In genomic region chr12:79731905-79732304, GRCm38 (mm10) we compare ENCODE assay signal across 9 mouse cellular contexts.
DNase-seq lines count a peak whose midpoint lies in the region; ATAC-seq and TF ChIP-seq lines count a peak whose summit lies in the region.
"Had no signal": no experiment of that assay in that cellular context is flagged by ENCODE, and none has a peak within 500 bp of the region (broad histone marks: within the 10 kb centered on the region; RNA-seq: fewer than 3 reads in every experiment).

No protein-coding gene starts in this region.

- H3K4me2 ChIP-seq in embryonic facial prominence, embryonic 14.5 days (ENCODE audit: low read depth, low read length), result no peak overlapping the region
- H3K4me2 ChIP-seq in hindbrain, postnatal 0 days (ENCODE audit: low read depth, low read length), result no peak overlapping the region

- H3K36me3 ChIP-seq in embryonic facial prominence, embryonic 10.5 days (replicated peaks), result peaks cover 15% of the 10 kb centered on the region
- no peaks in the 10 kb centered on the region for H3K36me3 ChIP-seq in embryonic facial prominence, embryonic 14.5 days (ENCODE audit: control insufficient read depth, insufficient read depth, low read length)
- H3K36me3 ChIP-seq in hindbrain, postnatal 0 days (ENCODE audit: insufficient read depth, low read length), result no peaks in the 10 kb centered on the region

- H3K27me3 ChIP-seq in embryonic facial prominence, embryonic 10.5 days (replicated peaks; ENCODE audit: low read depth, poor library complexity, severe bottlenecking), result no peaks in the 10 kb centered on the region
- H3K27me3 ChIP-seq in embryonic facial prominence, embryonic 14.5 days (replicated peaks; ENCODE audit: control insufficient read depth, insufficient read depth, low read length), result no peaks in the 10 kb centered on the region
- no peaks in the 10 kb centered on the region for H3K27me3 ChIP-seq in hindbrain, postnatal 0 days (ENCODE audit: insufficient read depth, low read length)

- H3K9me3 ChIP-seq in embryonic facial prominence, embryonic 10.5 days, result peaks cover 21% of the 10 kb centered on the region
- peaks cover 18% of the 10 kb centered on the region for H3K9me3 ChIP-seq in embryonic facial prominence, embryonic 14.5 days (ENCODE audit: control insufficient read depth, low read length)
- H3K9me3 ChIP-seq in hindbrain, postnatal 0 days (ENCODE audit: low read length), result peaks cover 7% of the 10 kb centered on the region; the same call in 1 of the 2 replicates

- H3K27ac ChIP-seq in layer of hippocampus, adult 2 months, result peak overlapping the region; percentile 33; the same call in 1 of the 2 replicates
- H3K27ac ChIP-seq in embryonic facial prominence, embryonic 10.5 days (replicated peaks), result peak overlapping the region; percentile 73; the same call in 1 of the 2 replicates
- peak overlapping the region; percentile 64; the same call in 1 of the 2 replicates for H3K27ac ChIP-seq in embryonic facial prominence, embryonic 14.5 days (replicated peaks; ENCODE audit: low read depth, low read length)
- peak overlapping the region; percentile 72; the same call in 1 of the 2 replicates for H3K27ac ChIP-seq in hindbrain, postnatal 0 days

- ATAC-seq in embryonic facial prominence, embryonic 14.5 days (ENCODE audit: low read depth), result no peak
- no peak for ATAC-seq in hindbrain, postnatal 0 days
- ATAC-seq: liver, postnatal 0 days had no signal

- DNase-seq in layer of hippocampus, adult 2 months (ENCODE audit: low spot score in 2 of 2), result no peak
- DNase-seq in layer of hippocampus, postnatal 25 days (ENCODE audit: extremely low spot score in 1 of 2, low spot score in 1 of 2), result no peak
- no peak for DNase-seq in embryonic facial prominence, embryonic 10.5 days (ENCODE audit: low spot score)
- no peak for DNase-seq in embryonic facial prominence, embryonic 14.5 days (ENCODE audit: low spot score)
- no peak for DNase-seq in hindbrain, postnatal 0 days (ENCODE audit: low spot score)
- no peak for DNase-seq in cerebellum, adult 9-11 months
- DNase-seq in spleen, postnatal 14 days (ENCODE audit: low spot score in 2 of 2), result no peak
- DNase-seq: adrenal gland, postnatal 10 days; liver, postnatal 0 days had no signal

- peaks cover 12% of the 10 kb centered on the region for H3K4me1 ChIP-seq in embryonic facial prominence, embryonic 10.5 days
- H3K4me1 ChIP-seq in embryonic facial prominence, embryonic 14.5 days (ENCODE audit: control insufficient read depth, insufficient read depth, low read length), result peaks cover 23% of the 10 kb centered on the region
- H3K4me1 ChIP-seq in hindbrain, postnatal 0 days (ENCODE audit: insufficient read depth, low read length), result no peaks in the 10 kb centered on the region

- WGBS in embryonic facial prominence, embryonic 10.5 days, result 89% methylated on average over 6 of the region's 6 CpGs
- 78% methylated on average over 6 of the region's 6 CpGs for WGBS in embryonic facial prominence, embryonic 14.5 days
- WGBS in hindbrain, postnatal 0 days, result 47% methylated on average over 6 of the region's 6 CpGs

- no peak overlapping the region for H3K9ac ChIP-seq in embryonic facial prominence, embryonic 14.5 days (ENCODE audit: low read depth, low read length)
- H3K9ac ChIP-seq in hindbrain, postnatal 0 days (replicated peaks; ENCODE audit: low read length), result no peak overlapping the region
- H3K9ac ChIP-seq: liver, postnatal 0 days had no signal

- no peak overlapping the region for H3K4me3 ChIP-seq in layer of hippocampus, adult 2 months
- H3K4me3 ChIP-seq in embryonic facial prominence, embryonic 10.5 days, result no peak overlapping the region
- H3K4me3 ChIP-seq in embryonic facial prominence, embryonic 14.5 days (ENCODE audit: low read depth, low read length), result no peak overlapping the region
- H3K4me3 ChIP-seq in hindbrain, postnatal 0 days (ENCODE audit: low read length), result no peak overlapping the region

- TF ChIP-seq CTCF in layer of hippocampus, adult 2 months (conservative IDR thresholded peaks at IDR 0.05), result no peak
- TF ChIP-seq CTCF in hindbrain, postnatal 0 days (IDR thresholded peaks at IDR 0.05; ENCODE audit: low read depth), result no peak
